Mouse (Mus musculus): ENCODE measurements around the gene Ints11. TPM values are rescaled to one million over a fixed set of nuclear protein-coding genes. Genes with fewer than 3 reads are reported as not detected.
A peak's percentile ranks its signal among the peaks of the same experiment; 100 is the strongest.

Gene Ints11
- total and polyA plus RNA-seq, 3 experiments, result 77.1 to 103 (median 83.9) TPM

GRCm38 (mm10) chr4:155831205-155831766 is 38.1 kb upstream of the Ints11 start, which contains the start of gene Aurkaip1 (continued):
- TF ChIP-seq TBP (conservative IDR thresholded peaks at IDR 0.05; ENCODE audit: low read depth, low read length) (peak; percentile 55; the same call in 1 of the 2 replicates), ZKSCAN1 (IDR thresholded peaks at IDR 0.05; ENCODE audit: borderline replicate concordance, low read depth, low read length) (no peak), POLR2AphosphoS2 (IDR thresholded peaks at IDR 0.05; ENCODE audit: low read depth, low read length) (peak; percentile 90), NRF1 (IDR thresholded peaks at IDR 0.05; ENCODE audit: low read depth, low read length) (peak; percentile 49), EP300 (IDR thresholded peaks at IDR 0.05; ENCODE audit: low read length) (no peak; the same call in 1 of the 2 replicates), UBTF (IDR thresholded peaks at IDR 0.05; ENCODE audit: low read depth, low read length) (no peak), E2F4 (IDR thresholded peaks at IDR 0.05; ENCODE audit: insufficient replicate concordance, low read depth, low read length) (no peak)

GRCm38 (mm10) chr4:155831831-155832230 is 37.5 kb upstream of the Ints11 start:
- H3K79me2 ChIP-seq (replicated peaks; ENCODE audit: control insufficient read depth, extremely low read depth, insufficient read depth, poor library complexity, severe bottlenecking), result peaks cover 20% of the 10 kb centered on the region
- in situ Hi-C loops (cut with MboI; ENCODE audit: low pct_ligation_motif_present, low pct_unique_long_range_greater_than_20kb, low sequenced_read_pairs) (loop anchor here (10.0 kb wide), 1 partner anchor 113 kb away; the partner anchor contains the start of gene Ube2j2), dilution Hi-C loops (cut with MboI; ENCODE audit: extremely low pct_ligation_motif_present, extremely low pct_unique_long_range_greater_than_20kb, low sequenced_read_pairs) (no loop called here)
- peak overlapping the region; percentile 83 for H3K9ac ChIP-seq (ENCODE audit: insufficient read depth, low read depth)
- H3K27me3 ChIP-seq (replicated peaks), result no peaks in the 10 kb centered on the region
- H3K4me2 ChIP-seq (ENCODE audit: insufficient read depth, low read depth, poor library complexity, severe bottlenecking), result peak overlapping the region; percentile 52; the same call in 1 of the 2 replicates
- H3K36me3 ChIP-seq (replicated peaks in 1 of 2; ENCODE audit: control insufficient read depth in 1 of 2, insufficient read depth in 1 of 2, low read length in 1 of 2), result peaks cover 9 to 50% of the 10 kb centered on the region in 2 experiments
- H3K4me3 ChIP-seq (replicated peaks in 1 of 3; ENCODE audit: low read depth in 2 of 3, low read length in 2 of 3, poor library complexity in 1 of 3), result peak overlapping the region; percentile 80 to 90 (median 88)
- no peak for TF ChIP-seq RCOR1 (conservative IDR thresholded peaks at IDR 0.05; ENCODE audit: low read depth, low read length)
- no peak for TF ChIP-seq E2F4 (IDR thresholded peaks at IDR 0.05; ENCODE audit: insufficient replicate concordance, low read depth, low read length)
- no peak for TF ChIP-seq ZC3H11A (IDR thresholded peaks at IDR 0.05; ENCODE audit: low read depth, low read length)
- TF ChIP-seq NRF1 (IDR thresholded peaks at IDR 0.05; ENCODE audit: low read depth, low read length), result no peak
- no peak for TF ChIP-seq EP300 (IDR thresholded peaks at IDR 0.05; ENCODE audit: low read length)
- TF ChIP-seq GABPA (IDR thresholded peaks at IDR 0.05; ENCODE audit: insufficient replicate concordance, low read depth, low read length), result no peak
- no peak for TF ChIP-seq JUND (conservative IDR thresholded peaks at IDR 0.05; ENCODE audit: low read depth, low read length)
- TF ChIP-seq TBP (conservative IDR thresholded peaks at IDR 0.05; ENCODE audit: low read depth, low read length), result no peak
- no peak for TF ChIP-seq POLR2A (IDR thresholded peaks at IDR 0.05; ENCODE audit: low read depth, low read length)
- TF ChIP-seq MYC (IDR thresholded peaks at IDR 0.05; ENCODE audit: low read depth, low read length), result no peak
- no peaks in the 10 kb centered on the region for H3K9me3 ChIP-seq (replicated peaks; ENCODE audit: low read length)
- H3K4me1 ChIP-seq (ENCODE audit: control insufficient read depth in 1 of 2, insufficient read depth in 2 of 2), result peaks cover 7 to 29% of the 10 kb centered on the region in 2 experiments
- H3K27ac ChIP-seq (ENCODE audit: insufficient read depth, low read depth), result peak overlapping the region; percentile 48
- no peak for DNase-seq (ENCODE audit: extremely low read depth)

GRCm38 (mm10) chr4:155832321-155832720 is 37.0 kb upstream of the Ints11 start:
- Histone ChIP-seq H3K79me2 (replicated peaks; ENCODE audit: control insufficient read depth, extremely low read depth, insufficient read depth, poor library complexity, severe bottlenecking) (peaks cover 20% of the 10 kb centered on the region), H3K36me3 (replicated peaks in 1 of 2; ENCODE audit: control insufficient read depth in 1 of 2, insufficient read depth in 1 of 2, low read length in 1 of 2) (peaks cover 6 to 45% of the 10 kb centered on the region in 2 experiments), H3K27ac (ENCODE audit: insufficient read depth, low read depth) (no peak overlapping the region), H3K9me3 (replicated peaks; ENCODE audit: low read length) (no peaks in the 10 kb centered on the region), H3K9ac (ENCODE audit: insufficient read depth, low read depth) (peak overlapping the region; percentile 83), H3K4me1 (ENCODE audit: control insufficient read depth in 1 of 2, insufficient read depth in 2 of 2) (peaks cover 7 to 29% of the 10 kb centered on the region in 2 experiments), H3K4me3 (replicated peaks in 1 of 3; ENCODE audit: low read depth in 2 of 3, low read length in 2 of 3, poor library complexity in 1 of 3) (peak overlapping the region; percentile 80 to 90 (median 88)), H3K27me3 (replicated peaks) (no peaks in the 10 kb centered on the region), H3K4me2 (ENCODE audit: insufficient read depth, low read depth, poor library complexity, severe bottlenecking) (peak overlapping the region; percentile 52)
- TF ChIP-seq ZKSCAN1 (IDR thresholded peaks at IDR 0.05; ENCODE audit: borderline replicate concordance, low read depth, low read length), result no peak
- no peak for TF ChIP-seq MAFK (IDR thresholded peaks at IDR 0.05; ENCODE audit: insufficient replicate concordance, low read length)
- TF ChIP-seq POLR2A (IDR thresholded peaks at IDR 0.05; ENCODE audit: low read depth, low read length), result no peak
- TF ChIP-seq USF1 (IDR thresholded peaks at IDR 0.05; ENCODE audit: low read depth, low read length), result no peak
- TF ChIP-seq JUN (IDR thresholded peaks at IDR 0.05; ENCODE audit: insufficient read depth, low read depth, low read length), result no peak
- no peak for TF ChIP-seq USF2 (conservative IDR thresholded peaks at IDR 0.05; ENCODE audit: low read depth, low read length)
- TF ChIP-seq MAX (IDR thresholded peaks at IDR 0.05; ENCODE audit: low read length), result no peak
- TF ChIP-seq ETS1 (conservative IDR thresholded peaks at IDR 0.05; ENCODE audit: low read depth, low read length), result no peak
- no peak for TF ChIP-seq CHD1 (IDR thresholded peaks at IDR 0.05; ENCODE audit: low read depth, low read length)
- dilution Hi-C loops (cut with MboI; ENCODE audit: extremely low pct_ligation_motif_present, extremely low pct_unique_long_range_greater_than_20kb, low sequenced_read_pairs), result no loop called here
- in situ Hi-C loops (cut with MboI; ENCODE audit: low pct_ligation_motif_present, low pct_unique_long_range_greater_than_20kb, low sequenced_read_pairs), result loop anchor here (10.0 kb wide), 1 partner anchor 112 kb away; the partner anchor contains the start of gene Ube2j2
- no peak for DNase-seq (ENCODE audit: extremely low read depth)

Data from CH12.LX (cell line).